Mouse (Mus musculus) macrophage (primary cell): ENCODE data around the gene Gsta2. TPM values are rescaled to one million over a fixed set of nuclear protein-coding genes. Genes with fewer than 3 reads are reported as not detected.

Experiments
- H3K27ac ChIP-seq: fragments of 350-480 bp; formaldehyde crosslinking; 2 replicates; pipeline ENCODE4 v1.9.0; 2021
- H3K36me3 ChIP-seq: fragments of 350-480 bp; formaldehyde crosslinking; 2 replicates; pipeline ENCODE4 v1.9.0; 2021; ENCODE audit errors: inconsistent target
- H3K4me3 ChIP-seq: fragments of 350-480 bp; formaldehyde crosslinking; 2 replicates; pipeline ENCODE4 v1.9.0; 2021; ENCODE audit errors: inconsistent target
- H3K79me2 ChIP-seq: fragments of 350-480 bp; formaldehyde crosslinking; 2 replicates; pipeline ENCODE4 v1.9.0; 2021; ENCODE audit errors: inconsistent target
- WGBS: methylation state at CpG from one replicate; pipeline ENCODE4 v1.1.7; 2026; ENCODE audit warnings: inconsistent platforms; ENCODE audit not compliant: missing documents; 5-methylcytosine and 5-hydroxymethylcytosine counted together
- polyA plus RNA-seq: library from polyadenylated mRNA; stranded (reverse); fragments of 250-400 nt; gene quantifications from 3 replicates; pipeline ENCODE4 v1.2.4, GENCODE M21; 2018; ENCODE audit warnings: inconsistent platforms
- total RNA-seq, 78 experiments: library from RNA; depleted of rRNA; stranded (reverse); fragments of 250-400 nt; gene quantifications; 1 replicate in 9 of 78; 2 replicates in 24 of 78; 3 replicates in 43 of 78; 4 replicates in 2 of 78; pipeline ENCODE4 v1.2.4; 2018; ENCODE audit warnings: inconsistent platforms in 56 of 78

Gsta2 gene
- total RNA-seq (2018; cell fraction: chromatin; rRNA removed): not detected
- not detected for total RNA-seq (2018; cell fraction: cytosol; rRNA removed)
- not detected for total RNA-seq (2018; cell fraction: nucleus; rRNA removed)
- not detected in 3 replicates for polyA plus RNA-seq

GRCm38 (mm10) chr9:78355611-78356010 lies at the start of gene Gsta2:
Gene Gsta2 (minus strand): TSS chr9:78355788.
- 92% methylated on average over 7 of the region's 8 CpGs for WGBS
- Histone ChIP-seq H3K27ac (no peak within 1 kb of the TSS), H3K36me3 (no peaks in the 10 kb centered on the region), H3K4me3 (no peak within 1 kb of the TSS), H3K79me2 (no peaks in the 10 kb centered on the region)

- Histone ChIP-seq H3K79me2 (no peaks in the 10 kb centered on the region), H3K36me3 (no peaks in the 10 kb centered on the region), H3K4me3 (no peak overlapping the region), H3K27ac (no peak overlapping the region)
- no CpG with 5 or more reads among the region's 7 CpGs for WGBS
These were observed 46.0 kb upstream of the Gsta2 start for GRCm38 (mm10) chr9:78401596-78401995.

GRCm38 (mm10) chr9:78400570-78400969 lies 45.0 kb upstream of the Gsta2 start:
- H3K27ac ChIP-seq: no peak overlapping the region
- 91% methylated on average over 5 of the region's 5 CpGs for WGBS
- H3K79me2 ChIP-seq: no peaks in the 10 kb centered on the region
- H3K4me3 ChIP-seq: no peak overlapping the region
- no peaks in the 10 kb centered on the region for H3K36me3 ChIP-seq

GRCm38 (mm10) chr9:78396517-78396916 lies 40.9 kb upstream of the Gsta2 start:
- Histone ChIP-seq H3K36me3 (no peaks in the 10 kb centered on the region), H3K4me3 (no peak overlapping the region), H3K27ac (no peak overlapping the region), H3K79me2 (no peaks in the 10 kb centered on the region)
- WGBS: 71% methylated on average over 9 of the region's 9 CpGs

GRCm38 (mm10) chr9:78395630-78396351 lies 40.2 kb upstream of the Gsta2 start, which contains the start of gene Ddx43:
Gene Ddx43 (plus strand): TSS chr9:78395777.
- no peaks in the 10 kb centered on the region for H3K36me3 ChIP-seq
- no peak within 1 kb of the TSS for H3K4me3 ChIP-seq
- WGBS: 4% methylated on average over 89 of the region's 93 CpGs
- H3K27ac ChIP-seq: no peak within 1 kb of the TSS
- H3K79me2 ChIP-seq: no peaks in the 10 kb centered on the region

- Histone ChIP-seq H3K27ac (no peak overlapping the region), H3K36me3 (no peaks in the 10 kb centered on the region), H3K79me2 (no peaks in the 10 kb centered on the region), H3K4me3 (no peak overlapping the region)
- WGBS: 44% methylated on average over 11 of the region's 11 CpGs
These were observed 39.6 kb upstream of the Gsta2 start for GRCm38 (mm10) chr9:78395244-78395629.

- WGBS: 79% methylated on average over 7 of the region's 7 CpGs
- H3K79me2 ChIP-seq: no peaks in the 10 kb centered on the region
- no peaks in the 10 kb centered on the region for H3K36me3 ChIP-seq
- no peak overlapping the region for H3K27ac ChIP-seq
- no peak overlapping the region for H3K4me3 ChIP-seq
These were observed 39.0 kb upstream of the Gsta2 start for GRCm38 (mm10) chr9:78394602-78395001.

- H3K4me3 ChIP-seq: no peak overlapping the region
- WGBS: 88% methylated on average over 10 of the region's 10 CpGs
- no peaks in the 10 kb centered on the region for H3K36me3 ChIP-seq
- no peak overlapping the region for H3K27ac ChIP-seq
- H3K79me2 ChIP-seq: no peaks in the 10 kb centered on the region
These were observed 38.2 kb upstream of the Gsta2 start for GRCm38 (mm10) chr9:78393741-78394140.

- H3K27ac ChIP-seq: no peak overlapping the region
- H3K4me3 ChIP-seq: no peak overlapping the region
- WGBS: 58% methylated on average over 5 of the region's 5 CpGs
- no peaks in the 10 kb centered on the region for H3K36me3 ChIP-seq
- no peaks in the 10 kb centered on the region for H3K79me2 ChIP-seq
These were observed 34.4 kb upstream of the Gsta2 start for GRCm38 (mm10) chr9:78389981-78390380.

- WGBS: 92% methylated on average over 7 of the region's 7 CpGs
- Histone ChIP-seq H3K27ac (no peak overlapping the region), H3K79me2 (no peaks in the 10 kb centered on the region), H3K36me3 (no peaks in the 10 kb centered on the region), H3K4me3 (no peak overlapping the region)
These were observed 31.4 kb upstream of the Gsta2 start for GRCm38 (mm10) chr9:78386947-78387346.

- WGBS: 70% methylated on average over 3 of the region's 3 CpGs
- no peaks in the 10 kb centered on the region for H3K79me2 ChIP-seq
- no peak overlapping the region for H3K4me3 ChIP-seq
These were observed 30.3 kb upstream of the Gsta2 start for GRCm38 (mm10) chr9:78385893-78386292.

GRCm38 (mm10) chr9:78378113-78378785 lies 22.7 kb upstream of the Gsta2 start, which contains the start of gene Ooep:
Gene Ooep (minus strand): TSS chr9:78378725.
- no peaks in the 10 kb centered on the region for H3K36me3 ChIP-seq
- no peak within 1 kb of the TSS for H3K4me3 ChIP-seq
- no peaks in the 10 kb centered on the region for H3K79me2 ChIP-seq
- 9% methylated on average over 23 of the region's 23 CpGs for WGBS
- H3K27ac ChIP-seq: no peak within 1 kb of the TSS

More at GRCm38 (mm10) chr9:78385893-78386292, 30.3 kb upstream of the Gsta2 start:
- H3K27ac ChIP-seq: no peak overlapping the region
- H3K36me3 ChIP-seq: no peaks in the 10 kb centered on the region

- Histone ChIP-seq H3K79me2 (no peaks in the 10 kb centered on the region), H3K27ac (no peak overlapping the region), H3K4me3 (no peak overlapping the region), H3K36me3 (no peaks in the 10 kb centered on the region)
- WGBS: 81% methylated on average over 8 of the region's 8 CpGs
These were observed 22.0 kb upstream of the Gsta2 start for GRCm38 (mm10) chr9:78377546-78377945.

GRCm38 (mm10) chr9:78375486-78375885 lies 19.9 kb upstream of the Gsta2 start:
- Histone ChIP-seq H3K4me3 (no peak overlapping the region), H3K79me2 (no peaks in the 10 kb centered on the region), H3K36me3 (no peaks in the 10 kb centered on the region), H3K27ac (no peak overlapping the region)
- 92% methylated on average over 4 of the region's 4 CpGs for WGBS

- 100% methylated on average over 1 of the region's 1 CpGs for WGBS
- Histone ChIP-seq H3K27ac (no peak overlapping the region), H3K4me3 (no peak overlapping the region), H3K36me3 (no peaks in the 10 kb centered on the region), H3K79me2 (no peaks in the 10 kb centered on the region)
These were observed 19.3 kb upstream of the Gsta2 start for GRCm38 (mm10) chr9:78374885-78375389.
